15 mouse cellular contexts compared by ENCODE assay signal in the genomic region with DNA sequence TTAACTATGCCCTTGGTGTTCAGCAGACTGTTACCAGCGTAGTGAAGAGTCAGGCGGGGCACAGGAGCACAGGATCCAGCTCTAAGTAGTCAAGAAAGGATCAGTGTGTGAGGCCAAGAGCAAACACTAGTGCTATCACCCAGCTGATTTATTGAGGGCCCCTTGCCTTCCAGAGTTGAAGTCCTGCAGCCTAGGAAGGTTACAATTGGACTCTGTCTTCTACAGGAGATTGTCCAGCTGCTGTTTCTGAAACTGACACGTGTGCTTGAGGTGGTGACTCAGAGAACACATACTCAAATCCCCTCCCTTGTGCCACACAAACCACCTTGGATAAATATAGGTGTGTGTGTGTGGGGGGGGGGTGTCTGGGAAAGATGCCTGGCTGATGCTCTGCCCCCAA. TPM values are rescaled to one million over a fixed set of nuclear protein-coding genes. Genes with fewer than 3 reads are reported as not detected.
DNase-seq lines count a peak whose midpoint lies in the region; ATAC-seq and TF ChIP-seq lines count a peak whose summit lies in the region.
"Had no signal": no experiment of that assay in that cellular context is flagged by ENCODE, and none has a peak within 500 bp of the region (broad histone marks: within the 10 kb centered on the region; RNA-seq: fewer than 3 reads in every experiment).

No protein-coding gene starts in this region.

- ATAC-seq in embryonic facial prominence, embryonic 12.5 days (ENCODE audit: insufficient number of reproducible peaks, insufficient read depth, low FRiP score, low TSS enrichment): no peak
- peak; percentile 55 for ATAC-seq in lung, embryonic 15.5 days (ENCODE audit: borderline replicate concordance, extremely low read depth, low FRiP score, low TSS enrichment)
- ATAC-seq in intestine, postnatal 0 days: peak; percentile 94
- no peak for ATAC-seq in hindbrain, embryonic 14.5 days (ENCODE audit: low FRiP score)

- WGBS in embryonic facial prominence, embryonic 12.5 days: 73% methylated on average over 3 of the region's 3 CpGs
- WGBS in embryonic facial prominence, embryonic 10.5 days: 86% methylated on average over 3 of the region's 3 CpGs
- 32% methylated on average over 3 of the region's 3 CpGs for whole genome bisulfite sequencing in lung, embryonic 15.5 days
- 17% methylated on average over 3 of the region's 3 CpGs for WGBS in intestine, postnatal 0 days
- WGBS in hindbrain, embryonic 14.5 days: 88% methylated on average over 3 of the region's 3 CpGs

- H3K4me3 ChIP-seq in embryonic facial prominence, embryonic 12.5 days: no peak overlapping the region
- no peak overlapping the region for H3K4me3 ChIP-seq in embryonic facial prominence, embryonic 10.5 days
- no peak overlapping the region for H3K4me3 ChIP-seq in lung, embryonic 15.5 days
- no peak overlapping the region for H3K4me3 ChIP-seq in intestine, postnatal 0 days (ENCODE audit: low read depth, low read length)
- no peak overlapping the region for H3K4me3 ChIP-seq in myocyte
- H3K4me3 ChIP-seq in hindbrain, embryonic 14.5 days (replicated peaks; ENCODE audit: low read length): no peak overlapping the region
- H3K4me3 ChIP-seq: forebrain, embryonic 10.5 days; heart, embryonic 12.5 days had no signal

- no peaks in the 10 kb centered on the region for H3K27me3 ChIP-seq in embryonic facial prominence, embryonic 12.5 days
- H3K27me3 ChIP-seq in embryonic facial prominence, embryonic 10.5 days (replicated peaks; ENCODE audit: low read depth, poor library complexity, severe bottlenecking): no peaks in the 10 kb centered on the region
- H3K27me3 ChIP-seq in lung, embryonic 15.5 days: no peaks in the 10 kb centered on the region
- no peaks in the 10 kb centered on the region for H3K27me3 ChIP-seq in intestine, postnatal 0 days (replicated peaks; ENCODE audit: control insufficient read depth, insufficient read depth, low read length)
- H3K27me3 ChIP-seq in myocyte (ENCODE audit: control insufficient read depth, insufficient read depth, insufficient read length): no peaks in the 10 kb centered on the region
- H3K27me3 ChIP-seq in hindbrain, embryonic 14.5 days (ENCODE audit: control insufficient read depth, insufficient read depth, low read length): no peaks in the 10 kb centered on the region
- H3K27me3 ChIP-seq: heart, embryonic 12.5 days had no signal

- TF ChIP-seq CTCF in intestine, postnatal 0 days (IDR thresholded peaks at IDR 0.05; ENCODE audit: low read depth): no peak

- DNase-seq in embryonic facial prominence, embryonic 10.5 days (ENCODE audit: low spot score): no peak
- DNase-seq in lung, postnatal 10 days: no peak
- DNase-seq in hindbrain, embryonic 14.5 days (ENCODE audit: low spot score): no peak
- no peak for DNase-seq in spleen, postnatal 4 days (ENCODE audit: low spot score in 2 of 2)
- DNase-seq: cerebellum, postnatal 14 days; heart, postnatal 4 days; kidney, adult 11 months had no signal

- H3ac ChIP-seq in myocyte (ENCODE audit: control insufficient read depth, insufficient read length): no peak overlapping the region

- H3K9ac ChIP-seq in embryonic facial prominence, embryonic 12.5 days: no peak overlapping the region
- no peak overlapping the region for H3K9ac ChIP-seq in lung, embryonic 15.5 days
- no peak overlapping the region for H3K9ac ChIP-seq in intestine, postnatal 0 days (ENCODE audit: low read depth, low read length)
- no peak overlapping the region for H3K9ac ChIP-seq in hindbrain, embryonic 14.5 days
- H3K9ac ChIP-seq: heart, embryonic 12.5 days had no signal

- 0 out of 2 replicates have a peak overlapping the region, but pooled peaks have one; percentile 13 for H3K4me2 ChIP-seq in embryonic facial prominence, embryonic 12.5 days (replicated peaks)
- no peak overlapping the region for H3K4me2 ChIP-seq in lung, embryonic 15.5 days
- H3K4me2 ChIP-seq in intestine, postnatal 0 days (replicated peaks; ENCODE audit: low read depth): 0 out of 2 replicates have a peak overlapping the region, but pooled peaks have one; percentile 2
- H3K4me2 ChIP-seq in myocyte (ENCODE audit: low read depth): peak overlapping the region; percentile 29
- H3K4me2 ChIP-seq in hindbrain, embryonic 14.5 days (replicated peaks): no peak overlapping the region
- H3K4me2 ChIP-seq: heart, embryonic 12.5 days; liver, embryonic 11.5 days had no signal

- no peaks in the 10 kb centered on the region for H3K9me3 ChIP-seq in embryonic facial prominence, embryonic 12.5 days
- no peaks in the 10 kb centered on the region for H3K9me3 ChIP-seq in embryonic facial prominence, embryonic 10.5 days
- H3K9me3 ChIP-seq in lung, embryonic 15.5 days: no peaks in the 10 kb centered on the region
- no peaks in the 10 kb centered on the region for H3K9me3 ChIP-seq in intestine, postnatal 0 days (ENCODE audit: control insufficient read depth)
- H3K9me3 ChIP-seq in hindbrain, embryonic 14.5 days (ENCODE audit: control insufficient read depth, low read length): no peaks in the 10 kb centered on the region
- H3K9me3 ChIP-seq: forebrain, embryonic 10.5 days; heart, embryonic 12.5 days had no signal

- peaks cover 12% of the 10 kb centered on the region; the same call in 1 of the 2 replicates for H3K4me1 ChIP-seq in embryonic facial prominence, embryonic 12.5 days
- peaks cover 14% of the 10 kb centered on the region for H3K4me1 ChIP-seq in embryonic facial prominence, embryonic 10.5 days
- H3K4me1 ChIP-seq in lung, embryonic 15.5 days: peaks cover 6% of the 10 kb centered on the region; the same call in 1 of the 2 replicates
- H3K4me1 ChIP-seq in intestine, postnatal 0 days (replicated peaks; ENCODE audit: control insufficient read depth, insufficient read depth, low read length): no peaks in the 10 kb centered on the region
- H3K4me1 ChIP-seq in hindbrain, embryonic 14.5 days (replicated peaks; ENCODE audit: control insufficient read depth, insufficient read depth, low read length): no peaks in the 10 kb centered on the region

- no peaks in the 10 kb centered on the region for H3K79me2 ChIP-seq in myocyte (ENCODE audit: control insufficient read depth, insufficient read depth)

- H3K27ac ChIP-seq in embryonic facial prominence, embryonic 12.5 days: no peak overlapping the region
- H3K27ac ChIP-seq in embryonic facial prominence, embryonic 10.5 days (replicated peaks): no peak overlapping the region
- H3K27ac ChIP-seq in lung, embryonic 15.5 days: 0 out of 2 replicates have a peak overlapping the region, but pooled peaks have one; percentile 19
- H3K27ac ChIP-seq in intestine, postnatal 0 days (ENCODE audit: low read depth, low read length): no peak overlapping the region
- H3K27ac ChIP-seq in hindbrain, embryonic 14.5 days: no peak overlapping the region
- H3K27ac ChIP-seq: forebrain, embryonic 10.5 days had no signal

- H3K36me3 ChIP-seq in embryonic facial prominence, embryonic 12.5 days: no peaks in the 10 kb centered on the region
- no peaks in the 10 kb centered on the region for H3K36me3 ChIP-seq in embryonic facial prominence, embryonic 10.5 days (replicated peaks)
- H3K36me3 ChIP-seq in lung, embryonic 15.5 days: no peaks in the 10 kb centered on the region
- no peaks in the 10 kb centered on the region for H3K36me3 ChIP-seq in intestine, postnatal 0 days (ENCODE audit: control insufficient read depth, insufficient read depth)
- no peaks in the 10 kb centered on the region for H3K36me3 ChIP-seq in myocyte (ENCODE audit: control insufficient read depth, insufficient read depth)
- no peaks in the 10 kb centered on the region for H3K36me3 ChIP-seq in hindbrain, embryonic 14.5 days (replicated peaks; ENCODE audit: control insufficient read depth, insufficient read depth)
- H3K36me3 ChIP-seq: forebrain, embryonic 10.5 days; heart, embryonic 12.5 days had no signal

- no peak for TF ChIP-seq POLR2A in myocyte (IDR thresholded peaks at IDR 0.05; ENCODE audit: insufficient read length, low read depth)

TF ChIP-seq in myocyte, 11 proteins besides CTCF, POLR2A, EP300 and RAD21:
- TF ChIP-seq MYOG (IDR thresholded peaks at IDR 0.05; ENCODE audit: control insufficient read depth in 1 of 3, insufficient read depth in 1 of 3, insufficient read length in 2 of 3, low read depth in 2 of 3): peak in 1 of 3 experiments; percentile 47
- peak; percentile 1 to 56 (median 31) for TF ChIP-seq MYOD1 (IDR thresholded peaks at IDR 0.05; ENCODE audit: control insufficient read depth in 1 of 3, insufficient read length in 2 of 3, low read depth in 2 of 3)
- no peak for TF ChIP-seq POLR2AphosphoS2 (IDR thresholded peaks at IDR 0.05; ENCODE audit: insufficient read length, low read depth)
- TF ChIP-seq TCF3 (IDR thresholded peaks at IDR 0.05; ENCODE audit: insufficient read length, low read depth): no peak

RNA-seq across cellular contexts. Expression of gene Galnt5, which starts 3.8 kb away (rescaled TPM):
- 2.2 and 2.5 TPM in 2 replicates for polyA plus RNA-seq in embryonic facial prominence, embryonic 12.5 days (2016; fragmentation: Nextera tagmentation; extraction: Ambion mirVana)
- 0.15 and 0.37 TPM in 2 replicates for polyA plus RNA-seq in embryonic facial prominence, embryonic 10.5 days (2016; fragmentation: Nextera tagmentation; extraction: Ambion mirVana)
- polyA plus RNA-seq in lung, embryonic 15.5 days (2015; fragmentation: Nextera tagmentation; extraction: Ambion mirVana): 1.3 and 1.4 TPM in 2 replicates
- polyA plus RNA-seq in intestine, postnatal 0 days (2015; fragmentation: Nextera tagmentation; extraction: Ambion mirVana): 1.0 and 1.5 TPM in 2 replicates
- polyA plus RNA-seq in myocyte (2012; fragmentation: generic; extraction: Trizol): 0.49 TPM
- polyA plus RNA-seq in hindbrain, embryonic 14.5 days (2014; fragmentation: Nextera tagmentation; extraction: Ambion mirVana): 0.07 and 0.18 TPM in 2 replicates
- polyA plus RNA-seq: testis, adult 2 months had no signal

RNA-seq across cellular contexts. Expression of gene Ermn, which starts 51.2 kb away (rescaled TPM):
- 0.88 and 1.00 TPM in 2 replicates for polyA plus RNA-seq in embryonic facial prominence, embryonic 12.5 days (2016; fragmentation: Nextera tagmentation; extraction: Ambion mirVana)
- 0.18 and 0.67 TPM in 2 replicates for polyA plus RNA-seq in embryonic facial prominence, embryonic 10.5 days (2016; fragmentation: Nextera tagmentation; extraction: Ambion mirVana)
- polyA plus RNA-seq in lung, embryonic 15.5 days (2015; fragmentation: Nextera tagmentation; extraction: Ambion mirVana): not detected in 2 replicates
- polyA plus RNA-seq in intestine, postnatal 0 days (2015; fragmentation: Nextera tagmentation; extraction: Ambion mirVana): 0.04 and 0.07 TPM in 2 replicates
- not detected for polyA plus RNA-seq in myocyte (2012; fragmentation: generic; extraction: Trizol)
- 0.76 and 1.2 TPM in 2 replicates for polyA plus RNA-seq in hindbrain, embryonic 14.5 days (2014; fragmentation: Nextera tagmentation; extraction: Ambion mirVana)
- polyA plus RNA-seq: heart, embryonic 12.5 days; liver, embryonic 11.5 days; testis, adult 2 months had no signal

Comparison
In these comparisons a context has a peak if more than half of its experiments do, and no peak if none do; other contexts are left out.
1. ATAC-seq: peak in lung, embryonic 15.5 days (single experiment) and intestine, postnatal 0 days (single experiment); none in embryonic facial prominence, embryonic 12.5 days (single experiment) and hindbrain, embryonic 14.5 days (single experiment).
2. H3K4me2 ChIP-seq: peak in embryonic facial prominence, embryonic 12.5 days (single experiment), intestine, postnatal 0 days (single experiment) and myocyte (single experiment); none in lung, embryonic 15.5 days (single experiment) and hindbrain, embryonic 14.5 days (single experiment).